Mouse (Mus musculus) liver, embryonic 13.5 days (tissue): ENCODE results near the gene Ltbr. TPM values are rescaled to one million over a fixed set of nuclear protein-coding genes. Genes with fewer than 3 reads are reported as not detected.
A peak's percentile ranks its signal among the peaks of the same experiment; 100 is the strongest.

ENCODE experiments used
- ATAC-seq: fragments of 200-750 bp; cut with Nextera tagmentation; 2 replicates; pipeline ENCODE4 v1.8.0; 2017; ENCODE audit warnings: low read depth, mild to moderate bottlenecking, moderate number of reproducible peaks, moderate library complexity
- DNase-seq: peaks from one replicate; pipeline ENCODE4 v3.0.0; 2022
- H3K27ac ChIP-seq: fragments of 300-500 bp; sonication (generic); 2 replicates; pipeline ENCODE4 v1.5.1; 2015; ENCODE audit warnings: moderate library complexity, mild to moderate bottlenecking, inconsistent platforms
- H3K27me3 ChIP-seq: fragments of 300-500 bp; sonication (generic); 2 replicates; pipeline ENCODE4 v1.6.1; 2015; ENCODE audit warnings: mild to moderate bottlenecking, inconsistent platforms
- H3K36me3 ChIP-seq: fragments of 300-500 bp; sonication (generic); 2 replicates; pipeline ENCODE4 v1.6.1; 2015; ENCODE audit warnings: mild to moderate bottlenecking, inconsistent platforms
- H3K4me1 ChIP-seq: fragments of 300-500 bp; sonication (generic); replicated peaks from 2 replicates; pipeline ENCODE4 v1.6.1; 2015; ENCODE audit warnings: inconsistent platforms
- H3K4me2 ChIP-seq: fragments of 300-500 bp; sonication (generic); 2 replicates; pipeline ENCODE4 v1.6.1; 2015; ENCODE audit warnings: inconsistent platforms, mild to moderate bottlenecking, moderate library complexity
- H3K4me3 ChIP-seq: fragments of 300-500 bp; sonication (generic); replicated peaks from 2 replicates; pipeline ENCODE4 v1.5.1; 2015; ENCODE audit warnings: mild to moderate bottlenecking, inconsistent platforms
- H3K9ac ChIP-seq: fragments of 300-500 bp; sonication (generic); 2 replicates; pipeline ENCODE4 v1.6.1; 2015; ENCODE audit warnings: mild to moderate bottlenecking, inconsistent platforms
- H3K9me3 ChIP-seq: fragments of 300-500 bp; sonication (generic); replicated peaks from 2 replicates; pipeline ENCODE4 v1.6.1; 2016; ENCODE audit warnings: inconsistent platforms
- WGBS: fragments of 180-500 bp; shearing (Covaris S2); methylation state at CpG from one replicate; pipeline ENCODE4 v1.1.7; 2015; ENCODE audit not compliant: insufficient replicate concordance; 5-methylcytosine and 5-hydroxymethylcytosine counted together
- polyA plus RNA-seq: library from polyadenylated mRNA; unstranded; fragments of >200 nt; fragmentation: Nextera tagmentation; extraction: Ambion mirVana; gene quantifications from 2 replicates; pipeline ENCODE4 v1.2.1, GENCODE M21; 2015

Gene Ltbr
- 18.3 and 18.4 TPM in 2 replicates for polyA plus RNA-seq

DNA sequence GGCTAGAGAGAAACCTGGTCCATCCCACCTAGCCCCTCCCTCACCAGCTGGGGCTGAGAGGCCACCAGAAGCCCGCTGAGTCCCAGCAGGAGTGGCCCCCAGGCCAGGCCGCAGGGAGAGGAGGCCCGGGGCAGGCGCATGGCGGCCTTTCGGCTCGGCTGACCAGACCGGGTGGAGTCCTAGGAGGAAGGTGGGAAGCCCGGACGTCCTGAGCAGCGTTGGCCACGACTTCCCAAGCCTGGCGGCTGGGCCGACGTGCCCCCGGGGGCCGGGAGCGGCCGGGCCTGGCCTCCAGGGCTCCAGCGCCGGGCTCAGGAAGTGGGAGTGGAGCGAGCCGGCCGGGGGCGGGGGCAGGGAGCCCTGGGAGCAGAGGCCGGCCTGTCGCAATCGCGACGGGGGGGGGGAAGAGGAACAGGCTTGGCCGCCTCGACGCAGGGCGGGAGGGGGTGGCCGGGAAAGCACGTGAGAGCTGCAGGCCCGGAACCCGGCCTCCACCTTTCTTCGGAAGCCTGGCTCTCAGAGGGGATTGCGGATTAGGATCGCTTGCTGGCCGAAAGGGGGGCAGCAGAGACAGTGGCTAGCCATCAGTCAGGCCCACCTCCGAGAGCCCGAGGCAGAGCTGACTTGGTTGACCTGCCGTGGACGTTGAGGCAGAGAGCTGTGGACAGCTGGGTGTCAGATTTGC lies at the start of gene Ltbr:
Ltbr (minus strand) TSS at position 340 of the 685 bp plus-strand sequence.
- Histone ChIP-seq H3K4me1 (peaks cover 25% of the 10 kb centered on the region), H3K4me3 (peak within 1 kb of the TSS; percentile 63), H3K9me3 (no peaks in the 10 kb centered on the region), H3K27ac (peak within 1 kb of the TSS; percentile 64), H3K4me2 (peak within 1 kb of the TSS; percentile 63), H3K27me3 (peaks cover 19% of the 10 kb centered on the region), H3K9ac (peak within 1 kb of the TSS; percentile 74), H3K36me3 (0 out of 2 replicates have a peak, but pooled peaks cover 8% of the 10 kb centered on the region)
- ATAC-seq = peak; percentile 81
- WGBS = 2% methylated on average over 45 of the region's 46 CpGs
- DNase-seq = peak; percentile 34

DNA sequence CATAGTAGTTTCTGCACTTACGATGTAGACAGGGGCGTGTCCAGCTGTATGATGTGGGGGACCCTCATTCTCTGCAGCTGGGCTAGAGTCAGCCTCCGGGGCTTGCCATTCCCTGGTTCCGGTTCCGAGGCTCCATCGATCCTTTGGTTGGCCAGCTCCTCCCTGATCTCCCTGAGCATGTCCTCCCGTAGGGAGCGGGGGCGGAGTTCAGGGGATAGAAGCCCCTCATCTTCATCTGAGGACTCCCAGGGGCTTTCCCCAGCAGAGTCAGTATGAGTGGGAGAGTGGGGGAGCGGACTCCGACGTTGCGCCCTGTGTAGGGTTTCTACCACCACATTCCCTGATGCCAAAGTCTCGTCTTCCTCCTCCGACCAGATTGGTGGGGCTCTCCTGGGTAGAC lies 49.3 kb upstream of the Ltbr start:
- DNase-seq (no peak), ATAC-seq (peak; percentile 9; the same call in 1 of the 2 replicates)
- H3K9ac ChIP-seq = no peak overlapping the region
- H3K4me1 ChIP-seq = peaks cover 30% of the 10 kb centered on the region
- H3K36me3 ChIP-seq = peaks cover 40% of the 10 kb centered on the region
- H3K27me3 ChIP-seq = 0 out of 2 replicates have a peak, but pooled peaks cover 7% of the 10 kb centered on the region
- 0 out of 2 replicates have a peak overlapping the region, but pooled peaks have one; percentile 6 for H3K27ac ChIP-seq
- no peaks in the 10 kb centered on the region for H3K9me3 ChIP-seq
- no peak overlapping the region for H3K4me3 ChIP-seq
- WGBS = 43% methylated on average over 15 of the region's 15 CpGs
- peak overlapping the region; percentile 38 for H3K4me2 ChIP-seq

DNA sequence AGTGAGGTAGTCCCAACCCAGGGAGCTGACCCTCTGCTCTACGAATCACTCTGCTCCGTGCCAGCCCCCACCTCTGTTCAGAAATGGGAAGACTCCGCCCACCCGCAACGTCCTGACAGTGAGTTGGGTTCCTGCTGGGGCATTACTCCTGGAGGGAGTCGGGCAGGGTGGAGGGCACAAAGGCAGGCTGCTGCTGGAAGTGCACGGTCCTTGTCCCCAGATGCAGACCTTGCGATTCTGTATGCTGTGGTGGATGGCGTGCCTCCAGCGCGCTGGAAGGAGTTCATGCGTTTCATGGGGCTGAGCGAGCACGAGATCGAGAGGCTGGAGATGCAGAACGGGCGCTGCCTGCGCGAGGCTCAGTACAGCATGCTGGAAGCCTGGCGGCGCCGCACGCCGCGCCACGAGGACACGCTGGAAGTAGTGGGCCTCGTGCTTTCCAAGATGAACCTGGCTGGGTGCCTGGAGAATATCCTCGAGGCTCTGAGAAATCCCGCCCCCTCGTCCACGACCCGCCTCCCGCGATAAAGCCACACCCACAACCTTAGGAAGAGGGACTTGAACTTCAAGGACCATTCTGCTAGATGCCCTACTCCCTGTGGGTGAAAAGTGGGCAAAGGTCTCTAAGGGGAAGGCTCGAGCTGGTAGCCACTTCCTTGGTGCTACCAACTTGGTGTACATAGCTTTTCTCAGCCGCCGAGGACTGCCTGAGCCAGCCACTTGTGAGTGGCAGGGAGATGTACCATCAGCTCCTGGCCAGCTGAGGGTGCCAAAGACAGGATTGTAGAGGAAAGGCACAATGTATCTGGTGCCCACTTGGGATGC lies 48.0 kb upstream of the Ltbr start:
- Histone ChIP-seq H3K9me3 (no peaks in the 10 kb centered on the region), H3K27ac (no peak overlapping the region), H3K9ac (no peak overlapping the region), H3K4me1 (peaks cover 25% of the 10 kb centered on the region), H3K27me3 (0 out of 2 replicates have a peak, but pooled peaks cover 7% of the 10 kb centered on the region), H3K4me2 (no peak overlapping the region), H3K4me3 (no peak overlapping the region), H3K36me3 (peaks cover 51% of the 10 kb centered on the region)
- DNase-seq (no peak), ATAC-seq (no peak)
- WGBS = 73% methylated on average over 38 of the region's 38 CpGs

DNA sequence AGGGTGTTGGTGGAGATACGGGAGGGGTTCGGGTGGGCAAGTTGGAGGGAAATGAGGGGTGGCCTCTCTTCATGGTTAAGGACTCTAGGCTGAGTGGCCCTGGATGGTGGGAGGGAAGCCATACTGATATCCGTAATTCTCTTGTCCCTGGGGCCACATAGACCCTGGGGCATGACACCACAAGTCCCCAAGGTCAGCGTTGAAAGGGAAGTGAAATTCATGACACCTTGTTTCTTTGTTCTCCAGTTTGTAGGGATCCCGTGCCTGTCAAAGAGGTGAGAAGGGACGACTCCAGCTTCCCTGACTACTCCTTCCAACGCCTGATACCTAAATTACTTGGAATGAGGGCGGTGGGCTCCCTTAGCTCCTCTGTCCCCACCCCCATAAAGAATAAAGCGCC lies 47.2 kb upstream of the Ltbr start:
- WGBS = 75% methylated on average over 9 of the region's 9 CpGs
- DNase-seq (no peak), ATAC-seq (no peak)
- H3K4me3 ChIP-seq = no peak overlapping the region
- no peak overlapping the region for H3K4me2 ChIP-seq
- H3K27me3 ChIP-seq = 0 out of 2 replicates have a peak, but pooled peaks cover 7% of the 10 kb centered on the region
- peaks cover 30% of the 10 kb centered on the region for H3K4me1 ChIP-seq
- no peak overlapping the region for H3K27ac ChIP-seq
- H3K36me3 ChIP-seq = peaks cover 51% of the 10 kb centered on the region
- H3K9me3 ChIP-seq = no peaks in the 10 kb centered on the region
- no peak overlapping the region for H3K9ac ChIP-seq

DNA sequence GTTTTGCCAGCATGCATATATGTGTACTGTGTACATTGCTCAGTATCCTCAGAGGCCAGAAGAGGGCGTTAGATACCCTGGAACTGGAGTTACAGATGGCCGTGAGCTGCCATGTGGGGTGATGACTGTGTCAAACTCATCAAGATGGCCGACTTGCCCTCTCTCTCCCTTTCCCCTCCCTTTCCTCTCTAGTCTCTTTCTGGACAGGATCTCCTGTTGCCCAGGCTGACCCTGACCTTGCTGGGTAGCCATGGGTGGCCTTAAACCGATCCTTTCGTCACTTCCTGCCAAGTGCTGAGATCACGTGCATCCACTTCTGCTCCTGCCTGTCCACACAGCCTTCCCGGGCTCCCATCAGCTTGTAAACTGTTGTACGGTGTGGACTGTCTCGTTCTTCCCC lies 46.3 kb upstream of the Ltbr start:
- Histone ChIP-seq H3K27me3 (0 out of 2 replicates have a peak, but pooled peaks cover 7% of the 10 kb centered on the region), H3K4me1 (peaks cover 38% of the 10 kb centered on the region), H3K4me2 (no peak overlapping the region), H3K4me3 (no peak overlapping the region), H3K36me3 (peaks cover 51% of the 10 kb centered on the region), H3K9me3 (no peaks in the 10 kb centered on the region), H3K9ac (no peak overlapping the region), H3K27ac (no peak overlapping the region)
- no peak for DNase-seq
- 46% methylated on average over 9 of the region's 9 CpGs for WGBS
- ATAC-seq = 0 out of 2 replicates have a peak, but pooled peaks have one; percentile 30

DNA sequence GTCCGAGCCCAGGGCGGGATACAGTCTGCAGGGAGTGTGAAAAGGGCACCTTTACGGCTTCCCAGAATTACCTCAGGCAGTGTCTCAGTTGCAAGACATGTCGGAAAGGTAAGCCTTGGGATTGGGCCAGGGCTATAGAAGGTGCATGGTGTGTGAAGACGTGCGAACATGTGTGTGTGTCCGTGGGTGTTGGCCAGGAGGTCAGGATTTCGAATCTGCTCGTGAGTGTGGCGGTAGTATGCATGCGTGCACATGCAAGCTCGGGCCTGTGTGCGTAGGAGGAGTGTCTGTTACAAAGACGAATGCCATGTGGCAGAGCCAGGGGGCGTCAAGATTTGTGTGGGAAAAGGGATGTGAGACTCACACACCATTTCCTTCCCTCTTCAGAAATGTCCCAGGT lies 43.6 kb upstream of the Ltbr start:
- Histone ChIP-seq H3K4me1 (peaks cover 45% of the 10 kb centered on the region), H3K27me3 (no peaks in the 10 kb centered on the region), H3K9me3 (no peaks in the 10 kb centered on the region), H3K4me3 (no peak overlapping the region), H3K9ac (no peak overlapping the region), H3K27ac (no peak overlapping the region), H3K36me3 (peaks cover 49% of the 10 kb centered on the region), H3K4me2 (no peak overlapping the region)
- WGBS = 77% methylated on average over 15 of the region's 15 CpGs
- DNase-seq (no peak), ATAC-seq (no peak)

DNA sequence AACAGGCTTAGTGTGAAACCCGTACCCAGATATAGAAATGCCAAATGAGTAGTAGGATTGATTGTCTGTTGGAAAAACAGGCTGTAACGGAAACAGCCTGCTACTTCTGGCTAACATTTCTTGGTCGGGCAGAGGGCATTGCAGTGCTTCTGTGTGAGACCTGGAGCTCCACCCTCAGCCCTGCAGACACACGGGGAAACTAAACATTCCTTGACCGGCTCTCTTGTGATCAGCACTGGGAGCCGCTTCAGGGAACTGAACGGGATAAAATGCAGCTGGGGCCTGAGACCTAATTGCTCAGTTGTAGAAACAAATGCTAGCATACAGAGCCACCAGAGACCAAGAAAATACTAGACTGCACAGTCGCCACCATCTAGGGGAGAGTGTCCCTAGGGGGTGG lies 42.6 kb upstream of the Ltbr start:
- Histone ChIP-seq H3K9me3 (no peaks in the 10 kb centered on the region), H3K4me3 (no peak overlapping the region), H3K9ac (no peak overlapping the region), H3K27ac (no peak overlapping the region), H3K4me2 (no peak overlapping the region), H3K36me3 (peaks cover 38% of the 10 kb centered on the region), H3K27me3 (no peaks in the 10 kb centered on the region), H3K4me1 (peaks cover 56% of the 10 kb centered on the region)
- DNase-seq (no peak), ATAC-seq (no peak)
- WGBS = 59% methylated on average over 8 of the region's 8 CpGs

DNA sequence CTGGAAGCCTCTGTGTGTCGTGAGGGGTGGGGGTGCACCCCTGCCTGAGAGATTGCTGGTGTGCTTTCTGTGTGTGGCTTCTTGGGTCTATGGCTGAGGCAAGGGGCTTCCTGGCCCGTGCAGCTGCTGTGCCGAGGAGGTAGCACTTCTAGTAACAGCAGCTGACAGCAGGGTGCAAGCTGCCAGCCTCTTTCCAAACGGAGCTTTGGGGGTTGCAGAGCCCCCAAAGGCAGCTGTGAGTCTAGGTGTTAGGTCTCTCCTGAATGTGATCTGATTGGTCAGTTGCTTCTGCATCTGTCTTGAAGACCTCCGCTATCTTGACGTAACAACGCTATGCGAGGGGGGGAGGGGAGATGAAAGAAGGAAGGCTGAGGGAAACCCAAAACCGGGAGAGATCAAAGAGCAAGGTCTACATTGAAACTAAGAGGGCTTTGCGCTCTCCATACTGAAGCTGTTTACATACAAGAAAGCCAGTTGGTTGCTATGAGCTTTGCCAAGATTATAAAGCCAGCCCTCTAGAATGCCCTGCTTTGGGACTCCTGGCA lies 41.6 kb upstream of the Ltbr start:
- peaks cover 62% of the 10 kb centered on the region for H3K4me1 ChIP-seq
- ATAC-seq = no peak
- no peaks in the 10 kb centered on the region for H3K9me3 ChIP-seq
- H3K4me3 ChIP-seq = no peak overlapping the region
- peak overlapping the region; percentile 43 for H3K4me2 ChIP-seq
- no peak for DNase-seq
- peaks cover 28% of the 10 kb centered on the region for H3K36me3 ChIP-seq
- H3K9ac ChIP-seq = no peak overlapping the region
- no peaks in the 10 kb centered on the region for H3K27me3 ChIP-seq
- H3K27ac ChIP-seq = 0 out of 2 replicates have a peak overlapping the region, but pooled peaks have one; percentile 2
- 9% methylated on average over 10 of the region's 10 CpGs for WGBS

DNA sequence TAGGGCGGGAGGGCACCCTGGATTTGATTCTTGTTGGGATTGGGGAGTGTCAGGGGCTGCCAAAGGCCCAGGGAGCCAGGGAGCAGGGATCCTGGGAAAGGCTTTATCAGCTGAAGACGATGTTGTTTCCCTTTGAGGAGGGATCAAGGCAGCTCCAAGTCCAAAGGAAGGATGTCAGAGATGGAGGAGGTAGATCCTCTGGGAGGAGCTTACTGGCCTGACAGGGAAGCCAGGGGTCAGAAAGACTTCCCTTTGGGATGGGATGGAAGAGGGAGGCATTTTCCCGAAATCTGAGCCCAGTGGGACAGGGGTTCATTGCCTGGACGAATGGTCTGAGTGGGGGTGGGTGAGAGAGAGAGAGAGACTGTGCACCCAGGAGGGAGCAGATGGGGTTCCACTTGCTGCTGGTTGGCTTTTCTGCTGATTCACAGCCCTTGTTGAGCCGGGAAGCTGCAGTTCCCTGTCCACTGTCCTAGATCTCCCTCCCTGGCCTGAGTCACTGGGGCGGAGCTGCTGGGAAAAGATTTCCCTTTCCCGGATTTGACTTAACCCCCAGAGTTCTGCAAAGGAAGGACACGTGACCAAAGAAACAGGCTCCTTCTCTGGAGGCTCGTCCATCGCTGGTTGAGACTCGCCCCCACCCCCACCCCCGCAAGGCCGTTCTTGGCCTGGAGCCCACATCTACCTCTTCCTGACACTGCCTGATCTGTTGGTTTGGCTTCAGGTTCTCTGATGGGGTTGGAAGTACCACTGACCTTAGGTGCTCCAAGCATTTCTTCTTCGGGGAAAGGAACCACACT lies 40.9 kb upstream of the Ltbr start:
- Histone ChIP-seq H3K4me1 (peaks cover 61% of the 10 kb centered on the region), H3K9me3 (no peaks in the 10 kb centered on the region), H3K9ac (no peak overlapping the region), H3K36me3 (peaks cover 26% of the 10 kb centered on the region), H3K27me3 (no peaks in the 10 kb centered on the region), H3K27ac (peak overlapping the region; percentile 53), H3K4me3 (no peak overlapping the region), H3K4me2 (peak overlapping the region; percentile 43)
- ATAC-seq (no peak; the same call in 1 of the 2 replicates), DNase-seq (no peak)
- 7% methylated on average over 14 of the region's 14 CpGs for WGBS

DNA sequence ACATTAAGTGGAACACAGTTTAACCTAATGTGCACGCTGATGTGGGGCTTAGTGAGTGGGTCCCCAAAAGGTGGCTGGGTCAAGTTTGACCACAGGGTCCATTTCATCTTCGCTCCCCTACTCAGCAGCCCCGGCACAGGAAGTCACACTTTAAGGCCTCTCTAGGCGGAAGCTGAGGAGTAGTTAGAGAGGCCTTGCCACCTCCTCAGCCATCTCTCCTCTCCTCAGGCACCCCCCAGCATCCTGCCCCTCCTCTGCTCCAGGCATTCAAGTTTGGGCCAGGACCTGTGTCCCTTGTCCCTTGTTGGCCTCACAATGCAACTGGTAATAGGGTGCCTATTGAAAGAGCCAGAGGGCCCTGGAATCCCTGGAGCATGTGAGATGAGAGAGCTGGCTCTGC lies 40.0 kb upstream of the Ltbr start:
- peaks cover 17% of the 10 kb centered on the region for H3K36me3 ChIP-seq
- no peak for DNase-seq
- H3K27ac ChIP-seq = peak overlapping the region; percentile 53; the same call in 1 of the 2 replicates
- WGBS = 24% methylated on average over 4 of the region's 4 CpGs
- no peak for ATAC-seq
- H3K4me2 ChIP-seq = peak overlapping the region; percentile 43
- H3K9ac ChIP-seq = no peak overlapping the region
- H3K27me3 ChIP-seq = no peaks in the 10 kb centered on the region
- H3K9me3 ChIP-seq = no peaks in the 10 kb centered on the region
- no peak overlapping the region for H3K4me3 ChIP-seq
- peaks cover 70% of the 10 kb centered on the region for H3K4me1 ChIP-seq
